Mouse (Mus musculus): ENCODE data around the gene Grk6.

DNA sequence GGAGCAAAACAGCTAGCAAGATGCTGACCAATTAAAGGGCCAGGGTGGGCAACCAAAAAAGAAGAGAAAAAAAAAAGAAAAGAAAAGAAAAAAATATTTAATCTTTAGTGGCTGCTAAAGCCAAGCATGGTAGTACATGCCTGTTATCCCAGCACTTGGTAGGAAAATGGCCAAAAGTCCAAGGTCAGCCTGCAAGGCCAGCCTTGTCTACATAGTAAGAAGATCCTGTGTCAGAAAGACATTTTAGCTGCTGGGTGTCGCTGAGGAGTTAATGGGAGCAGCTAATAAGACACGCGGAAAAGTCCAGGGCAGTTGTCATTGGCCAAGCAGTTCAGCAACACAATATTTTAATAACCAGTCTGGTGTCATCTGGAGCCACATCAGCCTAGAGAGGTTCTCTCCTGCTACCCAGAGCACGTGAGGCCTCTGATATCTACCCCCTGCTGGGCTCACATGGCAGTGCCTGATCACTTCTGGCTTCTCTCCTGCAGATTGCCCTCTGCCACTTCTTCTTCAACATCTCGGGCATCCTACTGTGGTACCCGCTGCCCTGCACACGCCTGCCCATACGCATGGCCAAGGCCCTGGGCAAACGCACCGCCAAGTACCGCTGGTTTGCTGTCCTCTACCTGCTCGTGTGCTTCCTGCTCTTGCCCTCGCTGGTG, 32.1 kb upstream of the Grk6 start:
- TF ChIP-seq CTCF (IDR thresholded peaks at IDR 0.05; ENCODE audit: control insufficient read depth, insufficient read depth, low read length): no peak
- TF ChIP-seq POLR2A (IDR thresholded peaks at IDR 0.05; ENCODE audit: borderline replicate concordance, control insufficient read depth, low read depth, low read length): no peak

Measured in bone marrow, adult 2 months (tissue).